Mouse (Mus musculus) stomach, embryonic 16.5 days (tissue): ENCODE data around the gene Baiap2. TPM values are rescaled to one million over a fixed set of nuclear protein-coding genes. Genes with fewer than 3 reads are reported as not detected.

ENCODE experiments used
- ATAC-seq: fragments of 200-750 bp; cut with Nextera tagmentation; 2 replicates; pipeline ENCODE4 v1.8.0; 2017; ENCODE audit warnings: moderate number of reproducible peaks, moderate TSS enrichment; ENCODE audit not compliant: insufficient read depth, low FRiP score
- H3K27ac ChIP-seq: fragments of 300-500 bp; sonication (generic); 2 replicates; pipeline ENCODE4 v1.5.1; 2014; ENCODE audit warnings: low read length
- H3K27me3 ChIP-seq: fragments of 300-500 bp; sonication (generic); 2 replicates; pipeline ENCODE4 v1.6.1; 2014; ENCODE audit warnings: low read length, control low read depth, mixed read lengths; ENCODE audit not compliant: control insufficient read depth, insufficient read depth
- H3K36me3 ChIP-seq: fragments of 300-500 bp; sonication (generic); 2 replicates; pipeline ENCODE4 v1.6.1; 2014; ENCODE audit warnings: low read length; ENCODE audit not compliant: control insufficient read depth, insufficient read depth
- H3K4me1 ChIP-seq: fragments of 300-500 bp; sonication (generic); 2 replicates; pipeline ENCODE4 v1.6.1; 2014; ENCODE audit warnings: low read length, control low read depth, mixed read lengths; ENCODE audit not compliant: control insufficient read depth, insufficient read depth
- H3K4me2 ChIP-seq: fragments of 300-500 bp; sonication (generic); 2 replicates; pipeline ENCODE4 v1.6.1; 2014; ENCODE audit warnings: low read depth, low read length, mixed read lengths
- H3K4me3 ChIP-seq: fragments of 300-500 bp; sonication (generic); replicated peaks from 2 replicates; pipeline ENCODE4 v1.5.1; 2014; ENCODE audit warnings: mild to moderate bottlenecking, low read length
- H3K9ac ChIP-seq: fragments of 300-500 bp; sonication (generic); 2 replicates; pipeline ENCODE4 v1.6.1; 2014; ENCODE audit warnings: low read length
- H3K9me3 ChIP-seq: fragments of 300-500 bp; sonication (generic); replicated peaks from 2 replicates; pipeline ENCODE4 v1.6.1; 2016; ENCODE audit warnings: low read length, control low read depth; ENCODE audit not compliant: control insufficient read depth
- WGBS: fragments of 180-500 bp; shearing (Covaris S2); extraction: QIAGEN DNeasy Blood & Tissue Kit; methylation state at CpG from one replicate; pipeline ENCODE4 v1.1.7; 2014; 5-methylcytosine and 5-hydroxymethylcytosine counted together
- polyA plus RNA-seq: library from polyadenylated mRNA; unstranded; fragments of >200 nt; fragmentation: Nextera tagmentation; extraction: Ambion mirVana; gene quantifications from 2 replicates; pipeline ENCODE4 v1.2.1, GENCODE M21; 2015

Gene Baiap2
- polyA plus RNA-seq, result 41.4 and 52.6 TPM in 2 replicates

DNA sequence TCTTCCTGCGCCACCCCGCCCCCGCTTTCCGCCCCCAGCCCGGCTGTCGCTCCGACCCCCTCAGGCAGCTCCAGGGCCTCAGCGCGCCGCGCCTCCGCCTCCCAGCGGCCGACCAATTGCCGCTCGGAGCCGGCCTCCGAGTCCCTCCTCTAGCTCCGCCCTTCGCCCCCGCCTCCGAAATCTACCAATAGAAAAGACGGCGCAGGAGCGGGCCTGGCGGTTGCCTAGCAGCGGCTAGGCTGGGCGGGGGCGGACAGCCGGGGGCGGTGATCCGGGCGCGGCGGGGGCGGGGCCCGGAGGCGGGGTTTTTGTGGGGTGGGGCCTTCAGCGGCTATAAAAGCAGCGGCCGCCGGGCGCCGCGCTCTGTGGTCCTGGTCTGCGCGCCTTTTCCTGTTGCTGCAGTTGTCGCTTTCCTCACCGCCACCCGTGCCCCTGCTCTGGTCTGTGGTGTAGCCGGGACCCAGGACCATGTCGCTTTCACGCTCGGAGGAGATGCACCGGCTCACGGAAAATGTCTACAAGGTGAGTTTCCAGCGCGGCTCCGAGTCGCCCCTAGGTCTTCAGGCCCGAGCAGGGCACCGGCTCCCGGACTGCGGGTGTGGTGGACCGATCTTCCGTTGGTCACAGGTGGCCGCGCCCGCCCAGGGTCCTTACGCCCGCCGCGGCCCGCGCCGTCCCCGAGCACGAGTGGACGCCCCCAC, at the start of gene Baiap2:
TSS of gene Baiap2 (plus strand) at position 37 of the 701 bp plus-strand sequence.
- Histone ChIP-seq H3K9ac (peak within 1 kb of the TSS; percentile 90), H3K27ac (peak within 1 kb of the TSS; percentile 94), H3K36me3 (no peaks in the 10 kb centered on the region), H3K4me1 (peaks cover 56% of the 10 kb centered on the region), H3K27me3 (no peaks in the 10 kb centered on the region), H3K4me2 (peak within 1 kb of the TSS; percentile 96), H3K4me3 (peak within 1 kb of the TSS; percentile 81), H3K9me3 (no peaks in the 10 kb centered on the region)
- ATAC-seq, result peak; percentile 95
- under 1% methylated on average over 76 of the region's 79 CpGs for WGBS

- H3K36me3 ChIP-seq, result peaks cover 22% of the 10 kb centered on the region
- H3K4me3 ChIP-seq, result no peak overlapping the region
- 73% methylated on average over 10 of the region's 10 CpGs for WGBS
- H3K27me3 ChIP-seq, result no peaks in the 10 kb centered on the region
- H3K9ac ChIP-seq, result no peak overlapping the region
- no peak overlapping the region for H3K4me2 ChIP-seq
- H3K27ac ChIP-seq, result no peak overlapping the region
- ATAC-seq, result no peak
- no peaks in the 10 kb centered on the region for H3K9me3 ChIP-seq
- H3K4me1 ChIP-seq, result no peaks in the 10 kb centered on the region
Measured at GRCm38 (mm10) chr11:119893667-119894236, 48.8 kb upstream of the Baiap2 start.

DNA sequence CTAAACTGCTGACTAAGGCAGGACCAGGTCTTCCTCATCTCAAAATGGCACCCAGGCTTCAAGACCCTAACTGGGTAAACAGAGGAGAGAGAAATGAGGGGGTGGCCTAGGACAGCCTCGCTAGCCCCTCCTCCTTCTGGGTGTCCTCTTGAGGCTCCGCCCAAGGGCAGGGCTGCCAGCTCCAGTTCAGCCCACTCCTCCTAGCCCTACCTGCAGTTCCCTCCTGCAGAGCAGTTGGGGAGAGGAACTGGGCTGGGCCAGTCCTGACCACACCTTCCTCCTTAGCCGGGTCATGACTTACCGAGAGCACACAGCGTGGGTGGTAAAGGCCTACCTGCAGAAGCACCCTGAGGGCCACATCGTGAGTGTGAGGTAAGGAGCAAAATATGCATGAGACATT, 47.9 kb upstream of the Baiap2 start:
- Histone ChIP-seq H3K4me3 (no peak overlapping the region), H3K4me1 (no peaks in the 10 kb centered on the region), H3K36me3 (peaks cover 22% of the 10 kb centered on the region), H3K27ac (peak overlapping the region; percentile 2; the same call in 1 of the 2 replicates), H3K4me2 (no peak overlapping the region), H3K9me3 (no peaks in the 10 kb centered on the region), H3K9ac (no peak overlapping the region), H3K27me3 (no peaks in the 10 kb centered on the region)
- ATAC-seq, result peak; percentile 76; the same call in 1 of the 2 replicates
- WGBS, result 40% methylated on average over 6 of the region's 6 CpGs

DNA sequence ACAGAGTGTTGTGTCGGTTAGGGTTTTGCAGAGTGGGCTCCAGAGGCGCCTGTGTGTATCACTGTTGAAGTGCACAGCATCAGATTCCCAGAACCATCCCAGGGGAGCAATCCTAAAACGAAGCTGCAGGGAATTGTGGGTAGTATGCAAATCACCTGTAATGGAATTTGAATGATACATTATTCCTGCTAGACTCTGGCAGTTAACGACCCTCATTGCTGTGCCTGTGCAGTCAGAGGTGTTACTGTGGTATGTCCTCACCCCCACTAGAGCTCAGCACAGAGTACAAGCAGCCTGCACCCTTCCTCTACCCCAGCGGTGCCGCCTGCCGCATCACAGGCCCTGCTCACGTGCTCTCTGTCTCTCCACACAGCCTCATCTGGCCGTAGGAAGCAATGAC, 45.5 kb upstream of the Baiap2 start:
- Histone ChIP-seq H3K36me3 (peaks cover 13% of the 10 kb centered on the region), H3K9me3 (no peaks in the 10 kb centered on the region), H3K9ac (no peak overlapping the region), H3K4me1 (no peaks in the 10 kb centered on the region), H3K27me3 (no peaks in the 10 kb centered on the region), H3K27ac (no peak overlapping the region), H3K4me2 (no peak overlapping the region), H3K4me3 (no peak overlapping the region)
- ATAC-seq, result no peak
- WGBS, result 87% methylated on average over 9 of the region's 9 CpGs

GRCm38 (mm10) chr11:119898976-119899375, 43.6 kb upstream of the Baiap2 start:
- no peak overlapping the region for H3K9ac ChIP-seq
- no peaks in the 10 kb centered on the region for H3K4me1 ChIP-seq
- H3K36me3 ChIP-seq, result peaks cover 13% of the 10 kb centered on the region
- no peak overlapping the region for H3K4me2 ChIP-seq
- no peak overlapping the region for H3K4me3 ChIP-seq
- no peaks in the 10 kb centered on the region for H3K27me3 ChIP-seq
- no peak overlapping the region for H3K27ac ChIP-seq
- ATAC-seq, result no peak
- WGBS, result 80% methylated on average over 11 of the region's 11 CpGs
- no peaks in the 10 kb centered on the region for H3K9me3 ChIP-seq

- H3K9ac ChIP-seq, result no peak overlapping the region
- no peaks in the 10 kb centered on the region for H3K4me1 ChIP-seq
- H3K9me3 ChIP-seq, result no peaks in the 10 kb centered on the region
- WGBS, result 65% methylated on average over 4 of the region's 4 CpGs
- H3K4me3 ChIP-seq, result no peak overlapping the region
- peaks cover 5% of the 10 kb centered on the region; the same call in 1 of the 2 replicates for H3K36me3 ChIP-seq
- H3K27me3 ChIP-seq, result no peaks in the 10 kb centered on the region
- no peak overlapping the region for H3K4me2 ChIP-seq
- ATAC-seq, result no peak
- no peak overlapping the region for H3K27ac ChIP-seq
Measured at GRCm38 (mm10) chr11:119901174-119901573, 41.4 kb upstream of the Baiap2 start.

DNA sequence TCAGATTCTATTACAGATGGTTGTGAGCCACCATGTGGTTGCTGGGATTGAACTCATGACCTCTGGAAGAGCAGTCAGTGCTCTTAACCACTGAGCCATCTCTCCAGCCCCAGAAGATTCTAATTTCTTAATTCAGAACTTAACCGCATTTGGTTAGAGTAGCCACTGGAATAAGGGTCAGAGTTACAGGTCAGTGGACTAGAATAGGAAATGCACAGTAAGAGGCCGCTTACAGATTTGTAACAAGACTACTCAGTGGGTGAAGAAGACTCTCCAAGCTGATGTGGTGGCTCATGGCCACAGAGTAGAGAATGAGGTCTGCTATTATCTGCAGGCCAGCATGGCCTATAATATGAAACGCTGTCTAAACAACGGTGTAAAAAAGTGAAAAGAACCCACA, 39.7 kb upstream of the Baiap2 start:
- WGBS, result 78% methylated on average over 4 of the region's 4 CpGs
- H3K4me1 ChIP-seq, result no peaks in the 10 kb centered on the region
- no peak overlapping the region for H3K27ac ChIP-seq
- H3K9ac ChIP-seq, result no peak overlapping the region
- no peaks in the 10 kb centered on the region for H3K9me3 ChIP-seq
- no peaks in the 10 kb centered on the region for H3K27me3 ChIP-seq
- no peak overlapping the region for H3K4me3 ChIP-seq
- no peak overlapping the region for H3K4me2 ChIP-seq
- H3K36me3 ChIP-seq, result peaks cover 5% of the 10 kb centered on the region; the same call in 1 of the 2 replicates
- ATAC-seq, result no peak

DNA sequence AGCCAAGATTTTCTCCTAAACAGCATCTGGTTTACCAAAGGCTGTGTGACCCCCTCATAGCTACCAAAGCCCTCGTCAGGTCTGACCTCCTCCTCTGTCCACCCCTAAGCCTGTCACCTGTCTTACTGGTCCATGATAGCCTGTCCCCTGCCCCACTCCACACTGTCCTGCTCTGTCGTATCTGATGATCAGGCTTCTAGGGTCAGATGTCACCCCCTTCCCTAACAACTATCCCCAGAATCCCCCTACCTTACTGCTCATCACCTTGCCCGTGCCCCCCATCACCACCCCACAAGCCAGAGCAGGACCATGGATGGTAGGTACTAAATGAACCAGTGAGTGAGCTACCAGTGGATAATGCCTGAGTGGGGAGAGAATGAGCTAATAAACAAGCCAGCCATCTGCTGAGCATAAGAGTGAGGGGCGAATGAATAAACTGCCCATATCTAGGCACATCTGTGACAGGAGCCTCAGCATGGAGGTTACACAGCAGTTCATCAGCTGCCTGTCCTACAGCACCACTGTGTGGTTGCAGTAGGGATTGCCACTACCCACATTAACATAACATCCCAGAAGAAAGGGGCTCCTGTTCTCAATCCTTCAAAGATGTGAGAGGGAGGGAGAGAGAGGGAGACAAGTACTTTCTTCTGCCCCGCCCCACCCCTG, 37.8 kb upstream of the Baiap2 start:
- H3K36me3 ChIP-seq, result no peaks in the 10 kb centered on the region
- H3K9ac ChIP-seq, result no peak overlapping the region
- no peak overlapping the region for H3K4me2 ChIP-seq
- no peak; the same call in 1 of the 2 replicates for ATAC-seq
- no peak overlapping the region for H3K4me3 ChIP-seq
- WGBS, result 32% methylated on average over 5 of the region's 5 CpGs
- H3K4me1 ChIP-seq, result no peaks in the 10 kb centered on the region
- H3K9me3 ChIP-seq, result no peaks in the 10 kb centered on the region
- H3K27me3 ChIP-seq, result no peaks in the 10 kb centered on the region
- H3K27ac ChIP-seq, result no peak overlapping the region

- H3K4me1 ChIP-seq, result no peaks in the 10 kb centered on the region
Measured at GRCm38 (mm10) chr11:119905794-119906193, 36.8 kb upstream of the Baiap2 start.

More at GRCm38 (mm10) chr11:119905794-119906193, 36.8 kb upstream of the Baiap2 start:
- Histone ChIP-seq H3K9ac (no peak overlapping the region), H3K36me3 (no peaks in the 10 kb centered on the region), H3K27me3 (no peaks in the 10 kb centered on the region), H3K27ac (no peak overlapping the region), H3K4me3 (no peak overlapping the region), H3K9me3 (no peaks in the 10 kb centered on the region), H3K4me2 (no peak overlapping the region)
- WGBS, result 79% methylated on average over 5 of the region's 5 CpGs
- no peak for ATAC-seq
